In the genomic region with DNA sequence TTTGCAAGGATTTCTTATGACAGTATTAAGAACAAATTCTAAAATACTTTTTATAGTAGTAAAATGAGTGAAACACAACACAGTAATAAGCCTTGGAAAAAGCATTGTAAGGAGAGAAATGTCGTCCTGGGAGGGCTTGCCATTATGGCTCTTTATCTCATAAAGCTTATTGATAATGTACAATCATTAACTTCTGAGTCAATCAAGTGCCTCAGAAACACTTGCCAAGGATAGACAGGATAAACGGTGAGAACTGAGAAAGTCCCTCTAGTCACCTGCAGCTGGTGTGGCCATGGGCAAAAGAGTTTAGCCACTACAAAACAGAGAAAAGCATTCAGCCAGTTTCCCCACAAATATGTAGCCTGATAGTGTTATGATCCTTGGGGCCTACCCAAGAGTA, we compare ENCODE assay signal across 32 mouse cellular contexts.
"Had no signal": no experiment of that assay in that cellular context is flagged by ENCODE, and none has a peak within 500 bp of the region (broad histone marks: within the 10 kb centered on the region; RNA-seq: fewer than 3 reads in every experiment).

No protein-coding gene starts in this region.

- H3K36me3 ChIP-seq: limb, embryonic 10.5 days; limb, embryonic 12.5 days; limb, embryonic 13.5 days; limb, embryonic 15.5 days; liver, embryonic 12.5 days; liver, embryonic 13.5 days; liver, embryonic 15.5 days; lung, embryonic 15.5 days; midbrain, embryonic 10.5 days; midbrain, embryonic 12.5 days; midbrain, embryonic 13.5 days; midbrain, embryonic 15.5 days; neural tube, embryonic 12.5 days had no signal

- H3K27me3 ChIP-seq: limb, embryonic 12.5 days; limb, embryonic 13.5 days; limb, embryonic 15.5 days; liver, embryonic 12.5 days; liver, embryonic 13.5 days; liver, embryonic 15.5 days; lung, embryonic 15.5 days; megakaryocyte, embryonic 14.5 days; midbrain, embryonic 12.5 days; midbrain, embryonic 13.5 days; midbrain, embryonic 15.5 days; neural tube, embryonic 12.5 days had no signal

- DNase-seq: left cerebral cortex, postnatal 4 days; liver; liver, embryonic 13.5 days; liver, postnatal 0 days; lung, adult 18-20 months; lung, adult 2 months; lung, embryonic 14.5 days; lung, postnatal 10 days; lung, postnatal 14 days; lung, postnatal 36 days; lung, postnatal 4 days; midbrain, embryonic 14.5 days had no signal

- H3K27ac ChIP-seq: limb, embryonic 10.5 days; limb, embryonic 12.5 days; limb, embryonic 13.5 days; limb, embryonic 15.5 days; liver, embryonic 12.5 days; liver, embryonic 13.5 days; liver, embryonic 14.5 days; liver, embryonic 15.5 days; lung, embryonic 15.5 days; macrophage; midbrain, embryonic 10.5 days; midbrain, embryonic 12.5 days; midbrain, embryonic 13.5 days; midbrain, embryonic 15.5 days; neural tube, embryonic 12.5 days had no signal

- H3K4me3 ChIP-seq: limb, embryonic 10.5 days; limb, embryonic 12.5 days; limb, embryonic 13.5 days; limb, embryonic 15.5 days; liver, embryonic 12.5 days; liver, embryonic 13.5 days; liver, embryonic 15.5 days; lung, embryonic 15.5 days; megakaryocyte, embryonic 14.5 days; midbrain, embryonic 10.5 days; midbrain, embryonic 12.5 days; midbrain, embryonic 13.5 days; midbrain, embryonic 15.5 days; myocyte; neural tube, embryonic 12.5 days had no signal

- H3K4me2 ChIP-seq: limb, embryonic 12.5 days; limb, embryonic 13.5 days; limb, embryonic 15.5 days; liver, embryonic 11.5 days; liver, embryonic 12.5 days; liver, embryonic 13.5 days; liver, embryonic 15.5 days; lung, embryonic 14.5 days; lung, embryonic 15.5 days; midbrain, embryonic 11.5 days; midbrain, embryonic 12.5 days; midbrain, embryonic 13.5 days; midbrain, embryonic 15.5 days; neural tube, embryonic 12.5 days had no signal

- H3K9ac ChIP-seq: limb, embryonic 12.5 days; limb, embryonic 13.5 days; limb, embryonic 15.5 days; liver, embryonic 12.5 days; liver, embryonic 13.5 days; liver, embryonic 14.5 days; liver, embryonic 15.5 days; liver, postnatal 0 days; lung, embryonic 14.5 days; lung, embryonic 15.5 days; midbrain, embryonic 12.5 days; midbrain, embryonic 13.5 days; midbrain, embryonic 15.5 days; neural tube, embryonic 12.5 days had no signal

- ATAC-seq: liver, embryonic 12.5 days; liver, postnatal 0 days; lung, postnatal 0 days; midbrain, embryonic 13.5 days; midbrain, embryonic 15.5 days; midbrain, embryonic 16.5 days had no signal

- H3K9me3 ChIP-seq: limb, embryonic 10.5 days; limb, embryonic 12.5 days; limb, embryonic 13.5 days; limb, embryonic 15.5 days; liver, embryonic 12.5 days; liver, embryonic 13.5 days; liver, embryonic 15.5 days; lung, embryonic 15.5 days; megakaryocyte, embryonic 14.5 days; midbrain, embryonic 10.5 days; midbrain, embryonic 12.5 days; midbrain, embryonic 13.5 days; midbrain, embryonic 15.5 days; neural tube, embryonic 12.5 days had no signal

- H3K4me1 ChIP-seq: limb, embryonic 10.5 days; limb, embryonic 12.5 days; limb, embryonic 13.5 days; limb, embryonic 15.5 days; liver, embryonic 12.5 days; liver, embryonic 13.5 days; liver, embryonic 15.5 days; lung, embryonic 15.5 days; megakaryocyte, embryonic 14.5 days; midbrain, embryonic 10.5 days; midbrain, embryonic 12.5 days; midbrain, embryonic 13.5 days; midbrain, embryonic 15.5 days; neural tube, embryonic 12.5 days had no signal
